Mouse (Mus musculus) spleen, adult 2 months (tissue): ENCODE results near the gene Nsf.

Experiments
- CTCF ChIP-seq: fragments of 200-500 bp; IDR thresholded peaks from 2 replicates; pipeline ENCODE4 v1.5.1; 2011; ENCODE audit warnings: mild to moderate bottlenecking, inconsistent platforms; ENCODE audit not compliant: insufficient read depth, insufficient read length, insufficient replicate concordance; ENCODE audit errors: extremely low read depth
- POLR2A ChIP-seq: fragments of 200-500 bp; IDR thresholded peaks from 2 replicates; pipeline ENCODE4 v1.6.1; 2011; ENCODE audit warnings: low read depth, low read length, inconsistent platforms

DNA sequence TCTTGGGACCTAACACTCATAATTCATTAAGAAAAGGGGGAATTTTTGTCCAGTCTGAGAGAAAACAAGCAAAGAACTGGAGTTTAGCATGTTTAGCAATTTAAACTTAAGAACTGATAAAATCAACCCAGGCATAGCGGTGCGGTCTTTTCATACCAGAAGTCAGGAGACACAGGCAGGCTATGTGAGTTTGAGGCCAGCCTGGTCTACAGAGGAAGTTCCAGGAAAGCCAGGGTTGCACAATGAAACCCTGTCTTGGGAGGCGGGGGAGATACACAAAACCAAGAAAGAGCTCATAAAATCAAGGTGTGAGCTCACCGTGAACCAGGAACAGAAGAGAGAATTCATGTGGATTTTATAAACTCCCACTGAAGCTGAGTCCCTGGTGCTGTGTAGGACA, 3.0 kb upstream of the Nsf start:
- TF ChIP-seq POLR2A, result no peak
- no peak for TF ChIP-seq CTCF
